Mouse (Mus musculus) heart, postnatal 4 days (tissue): ENCODE data around the gene Nek10. TPM values are rescaled to one million over a fixed set of nuclear protein-coding genes. Genes with fewer than 3 reads are reported as not detected.
"Not testable (repeated sequence)": the region's sequence is repeated elsewhere in the genome, so short reads cannot be mapped to it uniquely, and the experiment has no call there.

Experiments
- DNase-seq: peaks from one replicate; pipeline ENCODE4 v3.0.0; 2021
- total RNA-seq, 2 experiments: library from RNA; stranded (reverse); gene quantifications; 2 replicates each; pipeline ENCODE4 v1.2.3; 2021

Gene Nek10
- total RNA-seq, 2 experiments from 2014 or later: 0.07 TPM; not detected in 1

DNA sequence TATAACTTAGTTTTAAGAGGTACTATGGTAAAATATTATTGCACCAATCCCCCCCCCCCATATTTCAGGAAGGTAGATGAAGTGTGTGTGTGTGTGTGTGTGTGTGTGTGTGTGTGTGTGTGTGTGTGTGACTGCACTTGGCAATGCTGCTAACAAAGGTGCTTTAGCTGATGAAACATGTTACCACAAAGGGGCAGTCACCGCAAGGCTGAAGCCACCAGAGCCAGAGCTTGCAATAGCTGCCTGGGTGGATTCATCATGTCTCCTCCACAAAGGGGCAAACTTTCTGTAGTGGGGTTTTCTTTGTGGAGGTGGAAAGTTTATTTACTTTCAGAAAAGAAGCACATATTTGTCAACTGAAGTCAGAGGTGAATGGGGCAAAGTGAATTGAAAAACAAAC, 67.9 kb downstream of the Nek10 start:
- no peak for DNase-seq

DNA sequence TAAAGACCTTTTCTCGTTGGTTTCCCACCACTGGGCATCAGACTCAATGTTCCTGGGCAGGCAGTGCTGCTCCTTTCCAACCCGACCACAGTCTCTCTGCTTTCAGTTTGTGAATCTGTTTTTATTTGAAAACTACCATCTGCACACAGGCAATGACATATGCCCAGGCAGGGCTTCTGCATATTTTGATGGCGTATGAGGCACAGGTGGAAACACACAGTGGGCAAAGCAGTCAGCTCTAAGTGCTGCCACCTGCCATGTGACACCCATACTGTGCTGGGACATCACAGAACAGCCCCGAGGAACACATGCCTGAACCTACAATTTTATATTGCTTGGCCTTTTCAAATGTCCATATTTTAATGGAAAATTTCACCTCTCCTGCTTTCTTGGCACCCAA, 68.5 kb downstream of the Nek10 start:
- DNase-seq: no peak

DNA sequence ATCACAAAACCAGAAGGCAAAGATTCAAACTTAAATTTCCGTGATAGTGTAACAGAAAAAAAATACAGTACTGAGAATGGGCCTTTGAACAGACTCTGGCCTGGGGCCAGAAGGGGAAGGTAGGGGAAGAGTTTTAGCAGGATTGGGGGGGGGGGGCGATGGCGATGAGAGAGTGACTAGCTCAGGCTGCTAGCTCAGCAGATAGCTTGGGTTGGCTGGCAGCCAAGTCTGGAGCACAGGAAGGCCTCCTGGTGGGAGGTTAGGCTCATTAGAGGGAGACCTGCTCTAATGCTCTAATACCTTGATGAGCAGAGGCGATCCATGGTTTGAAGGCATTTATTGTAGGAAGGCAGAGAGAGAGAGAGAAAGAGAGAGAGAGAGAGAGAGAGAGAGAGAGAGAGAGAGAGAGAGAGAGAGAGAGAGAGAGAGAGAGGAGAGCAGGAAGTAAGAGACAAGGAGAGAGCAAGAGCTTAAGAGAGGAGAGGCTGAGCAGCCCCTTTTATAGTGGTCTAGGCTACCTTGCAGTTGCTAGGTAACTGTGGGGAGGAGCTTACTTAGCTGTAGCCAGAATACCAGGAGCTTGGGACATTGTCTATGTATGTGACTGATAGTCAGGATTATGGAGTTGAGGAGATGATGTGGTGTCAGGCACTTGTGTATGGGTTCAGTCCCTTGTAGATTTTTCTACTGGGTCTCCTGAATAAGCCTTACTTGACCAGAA, 90.9 kb downstream of the Nek10 start:
- DNase-seq: peak; percentile 56

DNA sequence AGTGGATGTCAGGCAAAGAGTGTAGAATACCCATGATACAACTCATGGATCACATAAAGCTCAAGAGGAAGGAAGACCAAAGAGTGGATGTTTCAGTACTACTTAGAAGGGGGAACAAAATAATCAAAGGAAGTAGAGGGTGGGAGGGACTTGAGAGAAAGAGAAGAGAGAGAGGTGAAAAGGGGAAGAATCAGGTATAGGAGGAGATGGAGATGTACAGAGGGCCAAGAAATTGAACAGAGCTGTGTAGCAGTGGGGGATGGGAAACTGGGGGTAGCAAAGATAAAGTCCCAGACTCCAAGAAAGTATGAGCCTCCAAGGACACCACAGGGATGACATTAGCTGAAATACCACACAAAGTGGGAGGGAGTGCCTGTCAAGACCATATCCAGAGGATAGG, 91.6 kb downstream of the Nek10 start:
- DNase-seq: no peak

DNA sequence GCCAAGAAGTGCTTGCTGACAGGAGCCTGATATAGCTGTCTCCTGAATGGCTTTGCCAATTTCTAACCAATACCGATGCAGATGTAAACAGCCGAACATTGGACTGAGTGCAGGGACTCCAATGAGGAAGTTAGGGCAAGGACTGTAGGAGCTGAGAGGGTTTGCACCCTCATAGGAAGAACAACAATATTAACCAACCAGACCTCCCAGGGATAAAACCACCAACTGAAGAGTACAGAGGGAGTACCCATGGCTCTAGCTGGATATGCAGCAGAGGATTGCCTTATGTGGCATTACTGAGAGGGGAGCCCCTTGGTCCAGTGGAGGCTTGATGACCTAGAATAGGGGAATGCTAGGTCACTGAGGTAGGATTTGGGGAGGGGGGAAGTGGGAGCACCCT, 92.1 kb downstream of the Nek10 start:
- DNase-seq: no peak

DNA sequence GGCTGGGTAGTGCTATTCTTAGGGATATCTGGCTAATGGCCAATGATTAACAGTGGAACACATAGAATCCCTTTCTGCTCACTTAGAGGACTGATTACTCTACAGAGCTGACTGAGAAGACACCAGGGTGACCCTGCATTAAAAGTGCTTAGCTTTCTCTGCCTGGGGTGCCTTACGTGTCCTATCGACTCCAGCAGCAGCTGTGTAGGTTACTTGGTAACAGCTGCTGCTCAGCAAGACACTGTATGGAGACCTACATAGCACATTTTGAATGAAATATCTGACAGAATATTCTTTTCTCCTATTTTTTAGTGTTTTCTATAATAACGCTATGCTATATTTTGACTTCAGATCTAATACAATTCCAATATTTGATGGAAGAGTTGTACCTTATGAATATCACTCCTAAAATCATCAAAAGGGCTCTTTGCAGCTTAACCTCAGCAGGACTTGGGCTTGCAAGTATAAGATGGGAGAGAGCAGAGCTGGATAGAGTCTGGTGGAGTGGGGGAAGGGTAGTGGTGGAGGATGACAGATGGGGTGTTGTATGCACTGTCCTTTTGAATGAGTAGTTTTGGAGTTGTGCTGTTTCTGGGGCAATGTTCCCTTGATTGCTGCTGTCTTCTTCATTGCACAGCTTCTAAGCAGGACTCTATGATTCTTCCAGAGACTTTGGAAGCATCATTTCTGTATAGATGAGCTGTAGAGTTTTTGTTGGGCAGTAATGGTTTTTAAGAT, 93.4 kb downstream of the Nek10 start:
- DNase-seq: no peak

DNA sequence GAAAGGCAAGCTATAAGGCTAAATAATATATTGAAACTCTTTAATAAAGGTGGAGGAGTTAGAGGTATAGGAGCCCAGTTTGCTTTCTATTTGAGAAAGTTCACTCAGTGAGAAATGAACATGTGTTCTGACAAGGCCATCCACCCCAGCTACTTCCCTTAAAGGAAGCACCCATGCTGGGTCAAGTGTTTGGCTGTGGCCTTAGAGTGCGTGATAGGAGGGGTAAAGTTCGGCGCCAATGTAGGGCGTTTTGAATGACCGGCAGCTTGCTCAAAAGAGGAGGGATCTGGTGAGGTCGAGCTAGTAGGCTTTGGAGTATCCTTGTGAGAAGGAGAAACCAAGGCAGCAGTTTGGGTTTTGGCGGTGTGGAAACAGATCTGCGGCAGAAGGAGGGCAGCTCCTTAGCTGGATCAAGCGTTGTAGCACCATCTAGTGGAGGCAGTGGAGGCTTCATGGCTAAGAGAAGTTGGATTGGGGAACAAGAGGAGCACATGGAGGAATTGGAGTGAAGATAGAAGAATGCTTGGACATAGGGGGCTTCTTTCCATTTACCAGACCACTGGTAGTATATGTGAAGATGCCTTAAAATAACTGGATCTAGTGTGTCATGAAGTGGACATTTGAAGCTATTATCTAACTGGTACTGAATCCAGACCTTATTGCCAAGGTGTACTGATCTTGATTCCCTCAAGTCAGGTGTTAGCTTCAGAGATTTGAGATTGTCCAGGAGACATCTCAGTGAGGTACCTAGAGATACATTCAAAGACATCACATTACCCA, 101.7 kb downstream of the Nek10 start:
- peak; percentile 76 for DNase-seq

DNA sequence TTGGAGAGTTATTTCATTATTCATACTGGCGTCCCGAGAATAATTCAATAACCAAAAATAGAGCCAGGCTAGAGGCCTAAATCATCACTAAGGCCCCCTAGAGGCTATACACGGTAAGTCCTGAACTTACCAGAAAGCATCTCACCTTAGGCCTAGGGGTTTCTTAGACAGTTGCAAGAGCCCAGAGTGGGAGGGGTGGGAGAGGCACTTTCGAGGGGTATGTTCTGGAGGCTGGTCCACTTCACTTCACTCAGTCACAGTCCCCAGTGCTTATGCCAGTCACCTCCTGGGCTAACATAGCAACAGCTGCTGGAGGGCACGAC, 102.3 kb downstream of the Nek10 start:
- no peak for DNase-seq

DNA sequence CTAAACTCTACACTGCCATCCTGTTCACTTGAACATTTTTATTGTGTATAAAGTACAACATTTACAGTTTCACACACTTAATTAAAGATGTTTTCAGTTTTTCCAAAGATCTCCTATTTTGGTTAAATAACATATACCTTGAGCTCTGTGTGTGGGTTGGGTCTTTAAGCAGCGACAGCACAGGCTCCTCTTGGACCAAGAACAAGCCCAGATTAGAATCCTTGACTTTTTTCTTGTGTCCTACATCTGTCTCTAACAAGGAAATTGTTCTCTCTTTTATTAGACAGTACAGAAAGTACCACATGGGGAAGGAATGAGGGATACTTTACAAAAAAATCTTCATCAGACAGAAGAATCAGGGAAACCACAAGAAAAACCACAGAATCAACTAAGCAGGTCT, 122.4 kb downstream of the Nek10 start:
- no peak for DNase-seq

DNA sequence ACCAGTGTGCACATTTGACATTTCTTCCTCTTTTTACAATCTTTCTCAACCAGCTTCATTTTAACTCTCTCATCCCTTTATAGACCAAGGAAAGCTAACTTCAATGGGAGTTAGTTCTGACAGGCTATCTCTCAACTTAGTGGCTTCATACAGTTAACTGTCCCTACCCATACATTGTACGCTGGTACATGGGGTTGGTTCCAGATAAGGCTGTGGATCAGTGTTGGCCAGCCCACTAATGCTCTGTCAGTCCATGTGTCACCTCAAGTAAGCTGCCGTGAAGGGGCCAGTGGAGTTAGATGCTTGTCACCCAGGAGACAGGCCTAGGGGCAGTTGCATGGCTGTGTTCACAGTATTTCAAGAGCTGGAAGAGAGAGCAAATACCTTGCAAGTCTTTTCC, 124.3 kb downstream of the Nek10 start:
- no peak for DNase-seq

DNA sequence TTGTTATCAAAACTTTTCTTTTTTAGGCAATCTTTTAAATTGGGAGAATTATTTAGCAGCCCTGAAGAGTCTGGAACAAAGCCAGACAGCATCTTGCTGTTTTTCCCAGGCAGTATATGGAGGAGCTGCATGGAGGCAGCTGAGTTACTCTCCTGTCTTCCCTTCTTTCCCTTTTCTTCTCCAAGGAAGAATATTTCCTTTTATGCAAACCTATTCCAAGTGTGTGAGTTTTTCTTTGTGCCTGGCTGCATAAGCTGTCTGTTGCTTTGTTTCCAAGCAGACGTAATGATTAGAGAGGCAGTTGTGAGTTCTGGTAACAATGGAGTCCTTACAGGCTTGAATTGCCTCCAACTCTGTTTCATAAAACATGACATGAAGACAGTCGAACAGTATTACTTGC, 131.8 kb downstream of the Nek10 start:
- no peak for DNase-seq

DNA sequence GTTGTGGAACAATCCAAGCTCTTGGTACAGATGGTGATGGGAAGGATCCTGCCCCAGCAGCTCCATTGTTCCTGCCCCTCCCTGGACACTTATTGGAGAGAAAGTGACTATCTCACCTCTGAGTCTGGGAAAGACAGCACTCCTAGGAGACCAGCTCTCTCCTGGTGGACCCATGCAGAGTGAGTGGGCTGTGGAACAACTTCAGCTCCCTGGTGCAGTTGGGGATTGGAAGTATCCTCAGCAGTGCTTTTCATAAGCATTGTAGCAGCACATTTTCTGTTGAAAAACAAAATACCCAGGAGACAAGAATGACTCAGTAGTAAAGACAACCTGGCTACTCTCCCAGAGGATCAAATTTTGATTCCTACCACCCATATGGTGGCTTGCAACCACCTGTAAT, 142.7 kb downstream of the Nek10 start:
- no peak for DNase-seq

DNA sequence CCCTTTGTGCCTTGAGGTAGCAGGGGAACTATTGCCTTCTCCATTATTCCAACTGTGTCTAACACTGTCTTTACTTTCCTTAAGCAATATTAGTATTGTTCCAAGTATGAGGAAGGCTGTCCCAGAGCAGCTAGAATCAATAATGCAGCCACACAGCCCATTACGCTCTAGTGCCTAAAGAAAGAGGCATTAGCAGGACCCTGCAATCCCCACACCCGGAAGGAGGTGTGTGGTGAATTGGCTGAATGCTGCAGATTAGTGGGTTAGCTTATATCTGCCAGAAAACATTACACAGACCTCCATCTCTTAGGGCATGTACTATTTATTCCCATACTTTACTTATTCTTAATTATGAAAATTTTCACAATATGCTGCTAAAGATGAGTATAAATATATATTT, 145.8 kb downstream of the Nek10 start:
- no peak for DNase-seq

DNA sequence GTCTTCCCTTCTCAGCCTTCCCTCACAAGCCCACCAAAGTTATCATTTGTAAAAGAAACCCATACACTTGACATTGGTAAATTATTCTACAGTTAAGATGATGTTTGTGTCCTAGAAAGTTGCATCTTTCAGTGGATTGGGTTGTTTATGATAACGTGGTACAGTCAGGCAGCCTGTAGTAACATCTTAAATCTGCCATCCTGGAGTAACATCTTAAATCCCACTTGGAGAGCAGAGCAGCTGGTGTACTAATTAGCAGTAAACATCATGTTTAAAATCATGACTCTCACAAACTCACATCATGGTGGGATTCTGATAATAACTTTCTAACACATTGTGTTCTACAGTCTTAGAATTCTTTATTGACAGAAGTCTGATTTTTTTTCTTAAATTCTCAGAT, 148.6 kb downstream of the Nek10 start:
- no peak for DNase-seq

DNA sequence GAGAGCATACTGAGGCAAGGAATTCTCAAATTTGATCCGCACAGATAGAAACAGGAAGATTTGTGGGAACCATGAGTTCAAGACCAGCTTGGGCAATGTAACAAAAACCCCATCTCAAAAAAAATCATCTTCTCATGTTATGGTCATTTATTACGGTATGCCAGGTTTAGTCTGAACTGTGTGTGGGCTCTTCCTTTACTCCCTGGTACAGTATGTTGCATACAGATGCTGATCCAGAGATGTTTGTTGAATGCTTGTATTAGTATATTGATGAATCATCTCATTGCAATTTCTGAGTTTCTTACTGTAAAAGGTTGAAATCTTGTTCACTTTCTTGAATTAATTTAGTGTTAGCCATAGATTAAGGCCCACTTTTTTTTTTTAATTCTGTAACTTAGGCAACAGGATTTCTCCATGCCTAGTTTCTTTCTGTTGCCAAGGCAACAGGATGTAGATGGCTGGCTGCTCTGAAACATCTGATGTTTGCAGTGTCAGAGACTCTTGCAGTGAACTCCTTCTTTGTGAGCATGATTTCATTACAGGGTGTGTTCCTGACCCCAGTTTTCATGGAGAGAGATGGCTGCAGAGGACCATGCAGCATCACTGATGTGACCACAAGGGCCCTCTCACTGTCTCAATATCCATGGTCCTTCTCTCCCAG, 156.7 kb downstream of the Nek10 start:
- no peak for DNase-seq

DNA sequence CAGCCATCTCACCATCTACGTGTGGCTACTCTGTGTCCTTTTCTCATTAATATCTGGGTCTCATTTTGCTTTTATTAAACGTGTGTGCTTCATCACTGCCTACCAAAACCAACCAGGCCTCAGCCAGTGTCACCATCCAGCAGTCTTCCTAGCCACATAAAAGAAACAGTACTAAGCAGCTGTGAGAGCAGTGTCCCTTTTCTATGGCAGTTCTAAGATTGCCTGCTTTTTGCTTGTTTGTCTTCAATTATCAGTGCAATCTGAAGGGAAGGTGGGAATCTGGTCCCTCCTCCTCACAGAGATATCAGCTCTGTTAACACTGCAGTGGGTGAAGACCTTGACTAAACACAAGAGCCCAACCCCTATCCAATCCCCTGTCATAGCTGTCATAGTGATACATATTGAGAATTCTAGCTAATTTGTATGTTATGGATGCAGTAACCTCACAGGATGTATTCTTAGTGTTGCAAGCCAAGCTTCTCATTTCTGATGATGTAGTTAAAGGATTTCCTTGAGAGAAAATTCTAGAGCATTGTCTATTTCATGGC, 157.3 kb downstream of the Nek10 start:
- DNase-seq: no peak

DNA sequence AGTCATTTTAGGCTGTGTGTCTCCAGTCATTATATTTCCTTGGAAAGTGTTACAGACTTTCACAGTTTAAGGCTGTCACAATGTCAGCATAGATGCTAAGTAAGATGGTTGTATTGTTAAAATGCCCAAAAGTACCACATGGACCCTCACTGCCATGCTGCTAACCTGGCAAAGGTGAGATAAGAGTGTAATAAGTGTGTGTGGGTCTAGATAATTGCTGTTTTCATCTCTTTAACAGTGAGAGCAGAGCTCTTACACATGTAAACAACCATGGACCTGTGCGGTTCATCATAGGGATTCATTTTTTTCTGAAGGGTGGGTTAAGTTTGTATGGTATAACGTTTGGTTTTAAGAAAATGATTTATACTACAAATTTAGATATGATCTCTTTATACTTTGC, 167.4 kb downstream of the Nek10 start:
- no peak for DNase-seq

DNA sequence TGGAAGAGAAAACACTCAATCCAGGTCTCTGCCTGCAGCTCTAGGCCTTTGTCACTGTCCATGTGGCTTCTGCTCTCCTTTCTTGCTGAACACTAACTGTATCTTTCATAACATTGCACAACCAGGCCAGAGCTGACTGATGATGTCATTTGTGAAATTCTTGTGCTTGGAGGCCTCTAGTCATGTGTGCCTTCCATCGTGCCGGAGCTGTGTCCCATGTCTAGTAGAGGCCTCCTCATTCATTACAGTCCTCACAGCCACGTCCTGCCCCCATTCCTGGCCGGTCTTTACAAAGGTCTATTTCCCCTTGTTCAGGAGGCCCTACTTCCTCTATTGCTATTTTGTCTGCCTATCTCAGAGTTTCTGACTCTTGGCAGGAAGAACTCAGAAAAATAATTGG, 167.8 kb downstream of the Nek10 start:
- DNase-seq: no peak

DNA sequence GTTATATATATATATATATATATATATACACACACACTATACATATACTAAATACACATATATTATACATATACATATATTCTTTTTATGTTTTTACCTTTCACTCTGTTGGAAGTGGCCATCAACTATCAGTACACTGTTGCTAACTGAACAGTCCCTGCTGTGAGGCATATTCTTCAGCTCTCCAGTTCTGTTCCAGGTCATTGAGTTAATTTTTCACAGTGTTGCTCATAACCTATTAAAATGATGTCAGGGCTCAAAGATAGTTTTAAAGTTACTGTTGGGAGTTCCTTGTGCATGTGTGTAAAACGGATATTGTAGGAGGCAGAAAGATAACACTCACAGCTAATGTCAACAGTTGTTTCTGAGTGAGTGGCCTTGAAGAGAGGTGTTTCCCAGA, 170.9 kb downstream of the Nek10 start:
- DNase-seq: no peak

DNA sequence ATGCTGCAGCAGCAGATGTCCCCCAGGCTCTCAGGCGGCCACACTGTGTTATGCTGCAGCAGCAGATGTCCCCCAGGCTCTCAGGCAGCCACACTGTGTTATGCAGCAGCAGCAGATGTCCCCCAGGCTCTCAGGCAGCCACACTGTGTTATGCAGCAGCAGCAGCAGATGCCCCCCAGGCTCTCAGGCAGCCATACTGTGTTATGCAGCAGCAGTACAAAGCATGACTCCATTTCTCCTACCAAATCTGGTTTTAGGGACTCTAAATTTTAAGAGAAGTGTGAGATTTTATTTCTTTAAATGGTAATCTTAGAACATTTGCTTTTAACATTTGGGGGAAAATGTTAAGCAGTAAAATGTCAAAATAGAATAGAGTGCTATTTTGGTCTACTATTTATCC, 180.9 kb downstream of the Nek10 start:
- DNase-seq: not testable (repeated sequence)

DNA sequence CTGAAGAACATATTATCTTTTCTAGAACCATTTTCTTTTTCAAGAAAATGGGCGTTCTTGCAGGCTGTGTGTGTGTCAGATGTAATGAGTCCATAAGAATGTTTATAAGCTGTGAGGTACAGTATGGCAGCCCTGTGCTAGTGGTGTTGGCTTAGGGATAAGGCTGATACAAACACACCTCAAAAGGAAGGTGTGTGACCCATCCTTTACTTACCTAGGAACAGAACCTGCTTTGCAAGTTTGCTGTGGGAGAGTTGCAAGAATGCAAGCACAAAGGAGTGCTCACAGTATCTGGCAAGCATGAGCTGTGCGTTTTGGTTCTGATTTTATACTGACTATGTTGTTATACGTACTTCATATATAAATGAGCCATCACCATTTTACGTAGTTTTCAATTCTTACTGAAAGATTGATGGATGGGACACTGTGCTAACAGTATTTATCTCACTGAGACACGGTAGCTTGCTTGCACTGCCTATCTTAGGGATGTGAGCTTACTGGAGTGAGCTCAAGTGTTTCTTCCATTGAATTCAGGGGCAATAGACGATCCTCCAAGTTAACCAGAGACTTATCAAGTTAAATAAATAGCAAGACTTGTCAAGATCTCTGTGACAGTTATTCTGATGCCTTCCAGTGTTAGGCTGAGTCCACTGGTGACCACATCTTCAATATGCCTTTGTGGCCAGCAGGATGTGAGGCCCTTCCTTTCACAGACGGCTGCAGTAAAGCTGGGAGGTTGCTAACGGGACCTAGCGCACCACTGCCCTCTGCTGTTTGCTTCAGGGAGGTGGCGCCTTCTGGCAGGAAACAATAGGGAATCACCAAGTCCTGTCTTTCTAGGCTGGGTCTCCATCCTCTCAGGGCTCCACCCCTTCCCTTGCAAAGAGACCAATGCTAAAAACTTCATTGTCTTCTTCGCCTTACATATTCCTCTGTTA, 181.8 kb downstream of the Nek10 start:
- peak; percentile 82 for DNase-seq

DNA sequence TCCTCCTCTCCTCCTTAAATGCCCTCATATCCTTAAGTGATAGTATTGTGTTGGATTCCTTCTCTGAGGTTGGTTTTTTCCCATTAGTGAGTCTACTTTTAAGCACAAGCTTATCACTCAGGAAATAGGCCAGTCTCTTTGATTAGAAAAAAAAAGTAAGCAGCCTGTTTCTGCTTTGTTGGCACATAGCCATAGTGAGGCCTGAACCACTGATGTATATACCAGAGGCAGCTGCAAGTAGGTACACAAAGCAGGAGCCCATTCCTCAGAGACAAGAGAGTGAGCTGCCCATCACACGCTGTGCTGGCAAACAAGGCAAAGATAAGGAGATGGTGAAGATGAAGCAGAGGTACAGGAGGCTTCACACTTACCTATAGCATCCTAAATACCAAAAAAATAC, 184.2 kb downstream of the Nek10 start:
- no peak for DNase-seq
